Mouse (Mus musculus) adrenal gland, postnatal 36 days (tissue): ENCODE measurements around the gene Otx2. TPM values are rescaled to one million over a fixed set of nuclear protein-coding genes. Genes with fewer than 3 reads are reported as not detected.
A peak's percentile ranks its signal among the peaks of the same experiment; 100 is the strongest.

Experiments
- DNase-seq, 2 experiments: peaks; one replicate each; pipeline ENCODE4 v3.0.0; 2021; ENCODE audit warnings: mixed read lengths in 1 of 2
- long read RNA-seq, 2 experiments: library from polyadenylated mRNA; stranded (forward); transcript quantifications; one replicate each; pipeline ENCODE4 v2.0.0; 2021; ENCODE audit warnings: borderline sequencing depth in 2 of 2
- total RNA-seq, 2 experiments: library from RNA; stranded (reverse); gene quantifications; 2 replicates each; pipeline ENCODE4 v1.2.3; 2021

The Otx2 gene
- not detected for total RNA-seq
- long read RNA-seq, experiment 1, result 0 reads
- long read RNA-seq, experiment 2, result 0 reads

- no peak for DNase-seq
Measured at GRCm38 (mm10) chr14:48673541-48673940, at the start of gene Otx2. Otx2 (minus strand) TSS chr14:48673819.

- DNase-seq, result no peak
Measured at GRCm38 (mm10) chr14:48722763-48723162, 49.1 kb upstream of the Otx2 start.

GRCm38 (mm10) chr14:48719296-48719695 lies 45.7 kb upstream of the Otx2 start:
- no peak for DNase-seq

- DNase-seq, result no peak
Measured at GRCm38 (mm10) chr14:48717632-48718279, 44.1 kb upstream of the Otx2 start.

- DNase-seq, result no peak
Measured at GRCm38 (mm10) chr14:48716456-48716855, 42.8 kb upstream of the Otx2 start.

- no peak for DNase-seq
Measured at GRCm38 (mm10) chr14:48710871-48711370, 37.3 kb upstream of the Otx2 start.

GRCm38 (mm10) chr14:48710062-48710870 lies 36.6 kb upstream of the Otx2 start:
- no peak for DNase-seq

- DNase-seq, result peak; percentile 4 to 5
Measured at GRCm38 (mm10) chr14:48709371-48710061, 35.9 kb upstream of the Otx2 start.

- DNase-seq, result no peak
Measured at GRCm38 (mm10) chr14:48707844-48708383, 34.3 kb upstream of the Otx2 start.

- no peak for DNase-seq
Measured at GRCm38 (mm10) chr14:48707391-48707790, 33.8 kb upstream of the Otx2 start.

GRCm38 (mm10) chr14:48700790-48701370 lies 27.3 kb upstream of the Otx2 start:
- no peak for DNase-seq

GRCm38 (mm10) chr14:48679590-48679989 lies 6.0 kb upstream of the Otx2 start:
- no peak for DNase-seq

GRCm38 (mm10) chr14:48678674-48679073 lies 5.1 kb upstream of the Otx2 start:
- DNase-seq, result no peak

GRCm38 (mm10) chr14:48674036-48674831 lies 615 bp upstream of the Otx2 start:
- no peak for DNase-seq

- DNase-seq, result no peak
Measured at GRCm38 (mm10) chr14:48672611-48673176, 925 bp downstream of the Otx2 start.

- no peak for DNase-seq
Measured at GRCm38 (mm10) chr14:48671480-48672240, 2.0 kb downstream of the Otx2 start.

GRCm38 (mm10) chr14:48670761-48671479 lies 2.7 kb downstream of the Otx2 start:
- DNase-seq, result no peak

- no peak for DNase-seq
Measured at GRCm38 (mm10) chr14:48670258-48670630, 3.4 kb downstream of the Otx2 start.

- DNase-seq, result no peak
Measured at GRCm38 (mm10) chr14:48669541-48670257, 3.9 kb downstream of the Otx2 start.
